Mouse (Mus musculus) liver, embryonic 14.5 days (tissue): ENCODE measurements at regions not wholly inside any gene's neighbourhood (a gene's known extent, or its start where the extent isn't known, plus 50 kb on each side); places are given as distances from the start of the nearest gene placed in this dataset.

Source experiments
- ATAC-seq: fragments of 200-750 bp; cut with Nextera tagmentation; 2 replicates; pipeline ENCODE4 v1.8.0; 2017; ENCODE audit warnings: moderate number of reproducible peaks, mild to moderate bottlenecking, moderate library complexity; ENCODE audit not compliant: insufficient read depth
- DNase-seq, 3 experiments: peaks; one replicate each; pipeline ENCODE4 v3.0.0-alpha.2; 2012 to 2013; ENCODE audit warnings: low read depth in 3 of 3, low spot score in 3 of 3
- H3K27ac ChIP-seq: fragments of 300-500 bp; sonication (generic); 2 replicates; pipeline ENCODE4 v1.5.1; 2014; ENCODE audit warnings: moderate library complexity, mild to moderate bottlenecking, control low read depth, inconsistent platforms
- H3K27me3 ChIP-seq: fragments of 300-500 bp; sonication (generic); 2 replicates; pipeline ENCODE4 v1.6.1; 2014; ENCODE audit warnings: mild to moderate bottlenecking, low read length, moderate library complexity; ENCODE audit not compliant: control insufficient read depth, insufficient read depth
- H3K36me3 ChIP-seq: fragments of 300-500 bp; sonication (generic); replicated peaks from 2 replicates; pipeline ENCODE4 v1.6.1; 2014; ENCODE audit warnings: low read depth; ENCODE audit not compliant: control insufficient read depth, insufficient read depth
- H3K4me1 ChIP-seq, 2 experiments: fragments of 200-500 bp in 1 of 2; fragments of 300-500 bp in 1 of 2; sonication (generic) in 1 of 2; replicated peaks; 2 replicates each; pipeline ENCODE4 v1.6.1; 2012 to 2014; ENCODE audit warnings: antibody characterized with exemption in 1 of 2, inconsistent platforms in 1 of 2, low read length in 1 of 2; ENCODE audit not compliant: control insufficient read depth in 2 of 2, insufficient read depth in 2 of 2
- H3K4me2 ChIP-seq: fragments of 300-500 bp; sonication (generic); 2 replicates; pipeline ENCODE4 v1.6.1; 2014; ENCODE audit warnings: low read depth, mild to moderate bottlenecking, control low read depth, moderate library complexity
- H3K4me3 ChIP-seq, 2 experiments: fragments of 200-500 bp in 1 of 2; fragments of 300-500 bp in 1 of 2; sonication (generic) in 1 of 2; 2 replicates each; pipeline ENCODE4 v1.5.1; 2012 to 2014; ENCODE audit warnings: low read depth in 2 of 2, low read length in 2 of 2, mild to moderate bottlenecking in 2 of 2, control low read depth in 1 of 2, inconsistent platforms in 1 of 2, moderate library complexity in 1 of 2; ENCODE audit not compliant: insufficient read depth in 1 of 2
- H3K9ac ChIP-seq: fragments of 300-500 bp; sonication (generic); replicated peaks from 2 replicates; pipeline ENCODE4 v1.6.1; 2014; ENCODE audit warnings: mild to moderate bottlenecking, control low read depth, moderate library complexity
- H3K9me3 ChIP-seq: fragments of 300-500 bp; sonication (generic); 2 replicates; pipeline ENCODE4 v1.6.1; 2016; ENCODE audit warnings: low read length, mixed read lengths; ENCODE audit not compliant: control insufficient read depth
- CTCF ChIP-seq: IDR thresholded peaks from 2 replicates; pipeline ENCODE4 v1.5.1; 2016; ENCODE audit warnings: antibody characterized with exemption, low read depth, control low read depth
- EP300 ChIP-seq: IDR thresholded peaks from 2 replicates; pipeline ENCODE4 v1.6.1; 2016; ENCODE audit warnings: antibody characterized with exemption, low read depth
- WGBS: fragments of 180-500 bp; shearing (Covaris S2); extraction: QIAGEN DNeasy Blood & Tissue Kit; methylation state at CpG from one replicate; pipeline ENCODE4 v1.1.7; 2014; ENCODE audit not compliant: insufficient replicate concordance; 5-methylcytosine and 5-hydroxymethylcytosine counted together

DNA sequence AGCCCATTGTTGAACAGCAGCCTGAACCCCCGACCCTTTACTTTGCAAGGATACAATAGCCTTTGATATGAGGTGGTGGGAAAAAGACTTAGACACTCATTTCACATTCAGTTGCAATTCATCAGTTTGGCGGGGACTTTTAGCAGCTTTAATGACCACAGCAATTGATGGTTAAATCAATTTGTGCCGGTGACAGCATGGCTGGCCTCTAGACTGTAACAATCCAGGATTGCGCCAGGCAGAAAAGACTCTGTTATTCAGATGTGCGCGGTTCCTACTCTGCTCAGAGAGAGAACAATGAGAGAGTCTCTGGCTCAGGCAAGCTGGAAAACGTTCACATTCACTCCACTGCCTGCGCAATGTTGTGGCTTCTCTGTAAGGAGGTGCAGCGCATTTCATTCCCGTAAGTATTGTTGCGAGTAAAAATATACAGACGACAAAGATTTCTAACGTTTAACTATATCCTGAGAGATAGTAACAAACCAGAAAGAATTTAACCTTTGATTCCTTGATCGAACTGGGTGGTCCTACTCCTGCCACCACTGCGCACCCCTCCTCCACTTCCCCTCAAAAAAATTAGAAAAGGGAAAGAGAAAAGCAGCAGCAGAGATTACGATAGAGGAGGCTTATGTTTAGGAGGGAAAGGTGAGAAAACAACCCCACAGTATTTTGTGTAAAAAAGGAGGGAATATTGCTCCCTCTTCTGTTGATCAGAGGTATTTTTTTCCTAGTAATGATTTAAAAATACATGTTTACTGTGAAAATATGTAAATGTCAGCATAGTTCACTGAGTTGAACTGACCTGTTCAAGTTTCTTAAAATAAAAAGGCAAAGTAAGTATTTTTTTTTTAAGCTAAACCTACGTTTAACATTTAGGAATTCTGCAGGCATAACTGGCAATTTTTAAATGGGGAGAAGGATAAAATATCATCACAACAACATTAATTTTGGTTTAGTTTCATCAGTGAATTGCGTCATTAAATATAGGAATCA is 267.6 kb downstream of the Rfpl4b start:
- H3K9me3 ChIP-seq, result no peaks in the 10 kb centered on the region
- no peaks in the 10 kb centered on the region for H3K27me3 ChIP-seq
- 27% methylated on average over 18 of the region's 18 CpGs for WGBS
- ATAC-seq (no peak), DNase-seq (no peak)
- no peak overlapping the region for H3K4me3 ChIP-seq
- H3K27ac ChIP-seq, result no peak overlapping the region
- no peaks in the 10 kb centered on the region for H3K36me3 ChIP-seq
- no peaks in the 10 kb centered on the region for H3K4me1 ChIP-seq
- no peak overlapping the region for H3K9ac ChIP-seq
- TF ChIP-seq CTCF, result 0 out of 2 replicates have a peak, but pooled peaks have one; percentile 2
- TF ChIP-seq EP300, result no peak
- peak overlapping the region; percentile 29; the same call in 1 of the 2 replicates for H3K4me2 ChIP-seq

DNA sequence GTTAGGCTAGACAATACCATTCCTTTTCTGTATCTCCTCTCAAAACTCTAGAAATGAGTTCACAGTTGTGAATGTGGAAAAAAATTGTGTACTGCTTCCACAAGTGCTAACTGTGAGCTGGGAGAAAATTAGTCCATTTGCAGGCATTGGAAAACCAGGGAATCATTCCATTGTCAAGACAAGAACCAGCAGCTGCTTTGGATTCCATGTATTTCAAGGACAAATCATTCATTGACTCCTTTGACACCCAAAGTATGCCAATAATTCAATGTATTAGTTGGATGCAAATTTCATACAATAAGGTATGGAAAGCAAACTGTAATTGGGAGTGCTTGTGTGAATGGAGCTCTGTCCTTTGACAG is 268.3 kb downstream of the Rfpl4b start:
- no peaks in the 10 kb centered on the region for H3K4me1 ChIP-seq
- no peaks in the 10 kb centered on the region for H3K36me3 ChIP-seq
- TF ChIP-seq EP300 (no peak), CTCF (no peak)
- H3K4me2 ChIP-seq, result no peak overlapping the region
- no peak for ATAC-seq
- H3K9ac ChIP-seq, result no peak overlapping the region
- H3K4me3 ChIP-seq, result no peak overlapping the region
- H3K9me3 ChIP-seq, result no peaks in the 10 kb centered on the region
- H3K27me3 ChIP-seq, result no peaks in the 10 kb centered on the region
- no peak overlapping the region for H3K27ac ChIP-seq
- no peak for DNase-seq

DNA sequence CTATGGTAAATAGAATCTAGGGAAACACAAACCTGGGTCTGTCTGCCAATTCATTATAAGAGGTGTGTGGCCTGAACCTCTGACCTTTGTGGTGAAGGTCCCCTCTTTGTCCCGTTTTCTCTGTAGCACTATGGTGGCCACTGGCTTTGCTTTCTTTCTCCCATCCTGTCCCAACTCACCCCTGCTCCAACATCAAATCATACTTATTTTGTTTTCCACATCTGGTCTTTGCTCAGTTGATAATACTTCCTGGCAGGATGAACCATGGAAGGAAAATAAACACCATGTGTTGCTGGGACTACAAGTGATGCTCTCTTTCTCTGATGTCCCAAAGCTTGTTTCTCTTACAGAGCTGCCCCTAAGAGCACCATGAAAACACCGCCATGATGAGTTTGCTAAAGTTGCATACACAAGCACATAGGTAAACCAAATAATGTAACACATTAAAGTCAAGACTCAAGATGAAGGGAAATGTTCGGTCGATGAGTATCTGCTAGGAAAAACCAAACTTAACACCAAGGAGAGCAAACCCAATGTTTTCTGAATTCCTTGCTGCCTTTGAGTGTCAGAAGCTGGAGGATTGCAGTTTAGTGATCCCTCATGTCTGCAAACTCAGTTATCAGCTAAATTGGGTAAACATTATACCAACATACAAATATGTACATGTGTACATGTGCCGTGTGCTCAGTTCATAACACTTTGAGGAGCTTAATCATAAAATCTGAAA is 269.1 kb downstream of the Rfpl4b start:
- H3K36me3 ChIP-seq, result no peaks in the 10 kb centered on the region
- ATAC-seq, result no peak
- TF ChIP-seq CTCF, result no peak
- 64% methylated on average over 5 of the region's 5 CpGs for WGBS
- no peaks in the 10 kb centered on the region for H3K27me3 ChIP-seq
- H3K4me2 ChIP-seq, result no peak overlapping the region
- H3K9ac ChIP-seq, result no peak overlapping the region
- no peak overlapping the region for H3K4me3 ChIP-seq
- H3K9me3 ChIP-seq, result no peaks in the 10 kb centered on the region
- no peaks in the 10 kb centered on the region for H3K4me1 ChIP-seq
- H3K27ac ChIP-seq, result no peak overlapping the region
- no peak for DNase-seq

DNA sequence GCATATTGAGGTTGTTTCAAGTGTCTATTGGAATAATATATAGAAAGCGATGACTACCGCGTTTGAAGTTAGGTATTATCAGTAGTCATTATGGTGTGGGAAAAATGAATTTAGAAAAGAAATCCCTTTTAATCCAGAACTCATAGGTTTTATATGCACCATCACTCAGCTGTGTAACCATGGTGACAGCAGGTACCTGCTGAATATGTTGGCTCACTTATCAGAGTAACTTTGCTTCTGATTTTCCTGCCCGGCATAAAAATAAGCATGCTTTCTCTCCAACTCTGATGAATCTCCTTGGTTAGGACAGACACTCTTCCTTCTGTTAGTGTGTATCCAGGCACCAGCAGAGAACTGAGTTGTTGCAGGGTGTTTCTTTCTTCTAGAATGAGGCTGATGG is 281.5 kb downstream of the Rfpl4b start:
- ATAC-seq, result no peak
- H3K9me3 ChIP-seq, result no peaks in the 10 kb centered on the region
- H3K4me1 ChIP-seq, result no peaks in the 10 kb centered on the region
- no peaks in the 10 kb centered on the region for H3K36me3 ChIP-seq
- no peak for DNase-seq
- no peak overlapping the region for H3K9ac ChIP-seq
- no peak overlapping the region for H3K4me2 ChIP-seq
- H3K4me3 ChIP-seq, result no peak overlapping the region
- H3K27me3 ChIP-seq, result no peaks in the 10 kb centered on the region
- 77% methylated on average over 4 of the region's 4 CpGs for WGBS
- H3K27ac ChIP-seq, result no peak overlapping the region
- TF ChIP-seq EP300 (no peak), CTCF (no peak)

DNA sequence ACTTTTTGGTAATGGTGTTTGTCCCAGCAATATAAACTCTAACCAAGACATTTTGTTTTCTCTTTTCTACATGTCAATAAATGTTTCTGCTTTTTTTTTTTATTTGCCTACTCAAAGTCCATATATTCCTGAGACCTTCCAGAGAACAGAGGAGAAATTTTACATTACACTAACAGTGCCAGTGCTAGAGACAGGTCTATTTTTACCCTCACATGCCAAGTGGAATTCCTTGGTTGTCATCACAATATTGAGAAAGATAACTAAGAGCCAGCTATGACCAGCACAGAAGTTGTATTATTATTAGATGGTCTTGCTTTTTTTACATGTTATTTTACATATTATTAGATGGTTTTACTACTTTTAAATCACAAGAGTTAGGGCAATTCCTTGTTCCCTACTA is 282.8 kb downstream of the Rfpl4b start:
- TF ChIP-seq EP300 (no peak), CTCF (no peak)
- H3K27ac ChIP-seq, result no peak overlapping the region
- no peaks in the 10 kb centered on the region for H3K9me3 ChIP-seq
- no peaks in the 10 kb centered on the region for H3K4me1 ChIP-seq
- H3K27me3 ChIP-seq, result no peaks in the 10 kb centered on the region
- no peak overlapping the region for H3K4me2 ChIP-seq
- H3K36me3 ChIP-seq, result no peaks in the 10 kb centered on the region
- no peak for ATAC-seq
- no peak overlapping the region for H3K4me3 ChIP-seq
- DNase-seq, result no peak
- H3K9ac ChIP-seq, result no peak overlapping the region
